Mouse (Mus musculus) mature B cell (primary cell): Measurements from ENCODE around the gene Cilp.
"Not testable (repeated sequence)": the region's sequence is repeated elsewhere in the genome, so short reads cannot be mapped to it uniquely, and the experiment has no call there.

ENCODE experiments used
- in situ Hi-C: fragments of 300-500 bp; cut with MboI; formaldehyde crosslinking; loops from 2 replicates; pipeline ENCODE4 v1.14.3; 2019

Cilp gene

DNA sequence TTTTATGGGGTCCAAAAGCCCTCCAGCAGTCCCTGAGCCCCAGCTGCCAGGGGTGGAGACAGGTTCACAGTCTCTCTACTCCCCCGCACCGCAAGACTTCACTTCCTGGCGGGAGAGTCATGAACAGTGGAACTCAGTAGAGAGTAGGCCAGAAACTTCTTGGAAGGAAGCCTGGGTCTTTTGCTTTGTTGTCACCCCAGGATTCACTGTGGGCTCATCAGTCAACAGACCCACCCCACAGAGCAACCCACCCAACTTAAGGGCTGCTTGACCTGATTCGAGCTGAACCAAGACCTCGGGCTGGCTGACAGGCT is 16.6 kb upstream of the Cilp start:
- in situ Hi-C loops, result no loop called here

DNA sequence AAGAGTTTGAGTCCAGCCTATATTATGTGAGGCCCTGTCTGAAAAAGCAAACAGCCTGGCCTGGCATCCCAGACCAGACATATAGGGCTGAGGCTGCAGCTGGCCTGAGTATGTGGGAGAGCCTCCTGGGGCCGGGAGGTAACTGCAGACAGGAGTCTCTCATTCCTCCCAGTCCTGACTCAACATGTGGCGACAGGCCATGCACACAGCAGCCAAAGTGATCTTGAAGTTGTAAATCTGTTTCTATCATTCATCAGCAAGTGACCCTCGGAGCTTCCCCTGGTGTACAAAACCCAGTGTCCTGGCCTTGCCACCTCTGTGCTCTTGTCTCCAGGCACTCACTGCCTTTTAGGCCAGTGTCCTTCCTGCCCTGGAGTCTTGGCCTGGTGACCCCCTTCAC is 13.0 kb upstream of the Cilp start:
- in situ Hi-C loops, result no loop called here

DNA sequence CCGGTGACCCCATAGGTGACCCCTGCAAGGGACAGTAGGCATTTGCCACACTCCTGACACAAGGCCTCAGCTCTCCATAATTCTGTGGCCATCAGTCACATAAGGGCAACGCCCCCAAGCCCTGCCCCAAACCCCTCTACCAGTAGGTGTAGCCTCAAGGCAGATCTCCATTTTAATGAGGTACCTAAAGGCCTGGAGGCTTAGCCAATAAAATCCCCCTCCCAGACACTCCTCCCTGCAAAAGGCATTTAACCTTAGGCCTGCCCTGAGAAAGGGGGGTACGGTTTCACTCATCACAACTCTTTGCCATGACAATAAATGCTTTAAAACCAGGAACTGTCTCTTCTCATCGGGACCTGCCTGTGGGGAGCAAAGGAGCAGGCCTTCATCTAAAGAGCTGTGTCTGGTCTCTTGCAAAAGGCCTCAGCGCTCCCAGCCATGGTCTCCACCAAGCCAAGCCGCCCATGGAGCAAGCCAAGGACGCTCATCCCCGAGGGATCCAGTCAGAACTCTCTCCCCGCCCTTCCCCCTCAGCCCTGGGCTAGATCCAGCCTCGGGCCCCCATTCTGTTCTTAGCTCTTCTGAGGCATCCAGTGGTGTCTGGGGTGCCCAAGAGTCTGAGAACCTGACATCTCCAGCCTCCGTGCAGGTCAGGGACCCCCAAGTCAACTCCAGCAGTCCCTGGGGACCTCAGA is 8.9 kb upstream of the Cilp start:
- in situ Hi-C loops, result no loop called here

DNA sequence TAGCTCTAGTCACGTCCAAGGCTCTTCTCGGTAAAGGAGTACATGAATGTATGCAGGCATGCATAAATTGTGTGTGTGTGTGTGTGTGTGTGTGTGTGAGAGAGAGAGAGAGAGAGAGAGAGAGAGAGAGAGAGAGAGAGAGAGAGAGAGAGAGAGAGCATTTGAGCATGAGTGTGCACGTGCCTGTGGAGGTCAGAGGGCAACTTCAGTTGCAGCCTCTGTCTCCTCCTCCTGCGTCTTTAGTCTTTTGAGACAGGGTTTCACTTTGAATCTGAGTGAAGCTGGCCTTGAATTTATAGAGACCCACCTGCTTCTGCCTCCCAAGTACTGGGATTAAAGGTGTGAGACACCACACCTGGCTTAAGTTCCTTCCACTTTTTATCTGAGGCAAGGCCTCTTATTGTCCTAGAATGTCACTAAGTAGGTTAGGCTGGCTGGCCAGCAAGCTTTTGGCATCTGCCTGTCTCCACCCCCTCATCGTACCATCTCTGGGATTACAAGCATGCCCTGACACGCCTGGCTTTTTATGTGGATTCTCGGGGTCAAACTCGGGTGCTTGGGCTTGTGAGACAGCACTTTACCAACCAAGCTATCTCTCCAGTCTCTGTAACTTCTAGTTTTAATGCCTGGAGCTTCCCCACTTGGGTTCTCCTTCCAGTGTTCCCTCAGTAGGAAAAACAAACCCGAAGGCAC is 7.6 kb upstream of the Cilp start:
- in situ Hi-C loops, result no loop called here

DNA sequence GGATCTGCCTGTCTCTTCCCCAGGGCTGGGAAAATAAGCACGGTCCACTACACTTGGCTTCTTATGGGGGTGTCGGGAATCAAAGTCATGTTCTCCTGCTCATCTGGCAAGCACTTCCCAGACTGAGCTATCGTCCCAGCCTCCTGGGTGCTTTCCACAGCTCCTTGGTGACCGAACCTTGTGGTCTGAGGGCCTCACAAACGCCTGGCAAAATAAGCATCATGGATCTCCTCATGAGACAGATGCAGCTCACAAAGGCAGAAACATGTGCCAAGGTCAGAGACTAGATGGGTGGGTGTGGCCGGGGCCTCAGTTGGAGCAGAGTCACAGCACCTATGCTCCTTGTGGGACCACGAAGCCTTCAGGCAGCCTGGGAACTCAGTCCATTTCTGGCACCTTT is 5.6 kb upstream of the Cilp start:
- in situ Hi-C loops, result no loop called here

- in situ Hi-C loops, result no loop called here
These were observed 3.3 kb upstream of the Cilp start for GRCm38 (mm10) chr9:65261591-65262230.

DNA sequence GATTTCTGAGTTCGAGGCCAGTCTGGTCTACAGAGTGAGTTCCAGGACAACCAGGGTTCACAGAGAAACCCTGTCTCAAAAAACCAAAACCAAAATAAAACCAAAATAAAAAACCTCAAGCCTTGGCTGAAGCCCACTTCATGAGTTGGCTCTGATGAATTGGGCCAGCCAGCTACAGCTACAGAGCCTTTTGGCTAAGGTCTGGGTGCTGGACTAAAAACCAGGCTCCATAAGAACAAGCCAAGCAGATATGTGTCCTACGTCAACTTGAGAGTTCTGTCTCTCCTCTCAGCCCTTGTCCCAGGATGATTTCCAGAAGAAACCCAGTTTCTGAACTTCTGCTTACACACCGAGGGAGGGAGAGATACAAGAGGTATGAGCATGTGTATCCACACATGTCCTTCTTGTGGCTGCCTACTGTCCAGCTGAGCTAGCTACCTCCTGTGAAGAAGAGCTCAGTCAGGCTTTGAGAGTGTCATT is 2.3 kb upstream of the Cilp start:
- in situ Hi-C loops, result no loop called here

- in situ Hi-C loops, result no loop called here
These were observed 2.9 kb downstream of the Cilp start for GRCm38 (mm10) chr9:65267742-65268515.

GRCm38 (mm10) chr9:65273048-65273809 is 8.2 kb downstream of the Cilp start:
- in situ Hi-C loops, result no loop called here

DNA sequence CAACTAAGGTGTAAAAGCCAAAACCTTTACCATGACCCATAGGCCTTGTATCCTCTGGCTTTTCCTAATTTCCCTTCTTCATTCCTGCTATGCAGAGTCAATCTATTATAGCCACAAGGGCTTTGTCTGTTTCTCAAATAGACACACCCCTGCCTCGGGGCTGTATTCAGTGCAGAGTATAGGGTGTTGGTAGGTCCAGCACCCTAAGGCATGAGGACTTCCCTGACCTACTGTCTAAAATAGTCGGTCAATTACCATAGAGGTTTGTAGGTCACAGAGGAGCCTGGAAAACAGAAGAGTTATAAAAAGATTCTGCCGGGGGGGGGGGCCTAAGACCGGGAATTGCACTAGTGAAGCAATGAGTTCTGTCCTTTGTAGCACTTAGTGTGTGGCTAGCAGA is 8.9 kb downstream of the Cilp start:
- in situ Hi-C loops, result no loop called here

DNA sequence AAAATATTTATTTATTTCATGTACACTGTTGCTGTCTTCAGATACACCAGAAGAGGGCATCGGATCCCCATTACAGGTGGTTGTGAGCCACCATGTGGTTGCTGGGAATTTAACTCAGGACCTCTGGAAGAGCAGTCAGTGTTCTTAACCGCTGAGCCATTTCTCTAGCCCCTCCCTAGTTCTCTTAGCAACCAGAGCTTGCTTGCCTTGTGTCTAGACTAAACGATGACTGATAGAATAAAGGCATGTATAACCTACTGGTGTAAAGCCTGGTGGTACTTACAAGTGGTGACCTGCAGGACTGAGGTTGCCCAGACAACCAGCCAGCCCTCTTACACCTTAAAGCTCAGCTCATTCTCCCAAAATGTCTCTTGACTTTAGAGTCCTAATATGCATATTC is 9.9 kb downstream of the Cilp start:
- in situ Hi-C loops, result not testable (repeated sequence)

GRCm38 (mm10) chr9:65275810-65276530 is 11.0 kb downstream of the Cilp start:
- in situ Hi-C loops, result no loop called here

GRCm38 (mm10) chr9:65281536-65282151 is 16.7 kb downstream of the Cilp start:
- in situ Hi-C loops, result no loop called here

- in situ Hi-C loops, result no loop called here
These were observed 18.3 kb downstream of the Cilp start for GRCm38 (mm10) chr9:65283301-65283700.

- in situ Hi-C loops, result not testable (repeated sequence)
These were observed 23.3 kb downstream of the Cilp start for GRCm38 (mm10) chr9:65288252-65288651.

GRCm38 (mm10) chr9:65289988-65290387 is 25.0 kb downstream of the Cilp start:
- in situ Hi-C loops, result no loop called here

DNA sequence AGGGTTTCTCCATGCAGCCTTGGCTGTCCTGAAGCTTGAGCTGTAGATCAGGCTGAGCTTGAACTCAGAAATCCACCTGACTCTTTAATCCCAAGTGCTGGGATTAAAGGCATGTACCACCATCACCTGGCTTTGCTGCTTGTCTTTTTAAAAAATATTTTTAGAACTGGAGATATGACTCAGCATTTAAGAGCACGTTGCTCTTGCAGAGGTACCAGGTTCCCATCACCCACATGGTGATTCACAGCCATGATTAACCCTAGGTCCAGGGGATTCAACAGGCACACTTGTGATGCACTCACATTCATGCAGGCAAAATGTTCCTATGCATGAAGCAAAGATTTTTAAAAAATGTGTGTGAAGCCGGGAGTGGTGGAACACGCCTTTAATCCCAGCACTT is 27.4 kb downstream of the Cilp start:
- in situ Hi-C loops, result no loop called here

DNA sequence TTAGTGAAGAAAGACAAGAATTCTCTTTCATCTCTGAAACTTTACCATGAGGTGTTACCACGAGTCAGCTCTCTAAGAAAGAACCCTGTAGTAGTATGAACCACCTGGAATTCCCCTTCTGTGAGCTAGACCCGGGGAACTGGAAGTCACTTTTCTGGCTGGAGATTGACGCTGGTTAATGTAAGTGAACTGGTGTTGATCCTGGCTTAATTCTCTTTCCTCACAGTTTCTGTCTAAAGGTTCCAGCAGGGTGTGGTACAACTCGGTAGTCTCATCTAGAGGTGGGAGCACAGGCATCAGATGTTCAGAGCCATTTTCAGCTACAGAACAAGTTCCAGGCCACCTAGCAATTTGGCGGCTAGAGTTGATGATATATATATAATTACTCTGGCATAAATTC is 28.1 kb downstream of the Cilp start:
- in situ Hi-C loops, result no loop called here

DNA sequence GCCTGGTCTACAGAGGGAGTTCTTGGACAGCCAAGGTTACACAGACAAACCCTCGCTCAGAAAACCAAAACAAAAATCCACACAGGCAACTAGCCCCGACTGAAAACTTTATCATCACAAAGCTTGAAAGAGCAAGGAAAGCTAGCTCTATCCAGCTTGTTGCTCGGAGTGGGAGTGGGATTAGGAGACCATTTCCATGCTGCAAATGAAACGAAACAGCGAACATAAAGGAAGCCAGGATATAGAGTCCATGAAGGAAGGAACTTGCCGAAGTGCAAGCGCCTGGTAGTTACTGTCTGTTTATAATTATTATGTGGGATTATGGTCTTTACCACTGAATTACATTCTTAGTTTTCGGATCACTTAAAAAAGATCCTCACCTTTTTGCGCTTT is 28.6 kb downstream of the Cilp start:
- in situ Hi-C loops, result no loop called here

DNA sequence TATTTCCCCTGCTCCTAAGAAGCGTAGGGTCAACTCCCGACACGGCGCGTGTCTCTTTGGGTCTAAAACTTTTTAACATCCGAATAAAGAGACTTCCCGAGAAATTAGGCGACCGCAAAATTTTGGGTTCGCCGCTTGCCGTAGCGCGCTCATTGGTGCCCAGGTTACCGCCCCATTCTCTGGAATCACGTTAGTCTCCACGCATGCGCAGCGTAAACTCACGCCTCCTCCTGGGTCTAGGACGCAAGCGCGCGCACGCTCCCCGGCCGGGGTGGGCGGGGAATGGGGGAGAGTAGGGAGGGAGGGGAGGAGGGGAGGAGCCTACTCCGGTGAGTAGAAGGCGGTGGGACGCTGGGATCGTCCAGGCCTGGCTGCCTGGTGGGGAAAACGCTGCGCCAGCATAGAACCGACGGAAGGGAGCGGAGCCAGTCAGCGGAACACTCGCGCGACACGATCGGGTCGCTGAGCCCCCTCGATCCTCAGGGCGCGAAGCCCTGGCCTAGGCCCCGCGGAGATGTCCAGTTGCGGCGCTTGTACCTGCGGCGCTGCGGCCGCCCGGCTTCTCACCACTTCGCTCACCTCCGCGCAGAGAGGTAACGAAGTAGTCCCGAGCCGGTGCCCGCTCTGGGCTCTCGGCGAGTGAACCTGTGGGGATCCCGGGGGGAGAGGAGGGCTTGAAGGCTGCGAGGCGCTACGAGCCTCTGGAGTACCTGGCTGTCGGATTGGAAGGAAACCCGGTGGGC is 29.2 kb downstream of the Cilp start, which contains the start of gene Clpx:
Gene Clpx (plus strand): TSS at position 288 of the 743 bp plus-strand sequence.
- in situ Hi-C loops, result no loop called here
